Mouse (Mus musculus) retina, embryonic 14.5 days (tissue): ENCODE results near the gene Tpst2.

Experiments used
- DNase-seq: peaks from one replicate; pipeline ENCODE4 v3.0.0-alpha.2; 2015; ENCODE audit warnings: low spot score

The Tpst2 gene

DNA sequence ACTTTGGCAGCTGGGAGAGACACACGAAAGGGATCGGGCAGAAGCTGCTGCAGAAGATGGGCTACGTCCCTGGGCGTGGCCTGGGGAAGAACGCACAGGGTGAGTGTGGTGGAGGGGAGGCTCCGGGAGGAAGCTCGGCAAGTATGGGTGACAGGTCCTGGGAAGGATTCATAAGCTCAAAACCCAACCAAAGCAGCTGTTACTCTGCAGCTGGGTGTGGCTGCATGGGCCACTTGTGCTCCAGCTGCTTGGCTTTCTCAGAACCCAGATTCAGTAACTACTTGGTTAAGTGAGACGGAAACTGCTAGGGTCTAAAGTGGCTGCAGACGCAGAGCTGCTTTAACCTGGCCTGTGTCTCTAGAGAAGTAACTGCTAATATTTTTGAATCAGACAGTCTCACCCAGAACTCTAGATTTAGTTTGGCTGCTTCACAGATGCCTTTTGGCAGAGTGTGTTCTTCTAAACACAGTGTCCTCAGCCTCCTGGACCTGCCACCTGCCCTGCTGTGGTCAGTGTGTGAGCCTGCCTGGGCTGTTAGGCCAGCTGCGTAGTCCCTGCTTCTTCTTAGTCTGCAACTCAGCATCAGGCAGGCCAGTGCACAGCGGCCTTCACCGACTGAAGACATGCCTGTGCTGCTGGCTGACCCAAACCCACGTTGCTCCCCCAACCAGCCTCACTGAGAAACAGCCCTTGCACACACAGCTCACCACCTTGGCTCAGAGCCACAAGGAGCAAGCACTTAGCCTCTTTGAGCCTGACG lies 53.5 kb downstream of the Tpst2 start:
- DNase-seq = no peak

DNA sequence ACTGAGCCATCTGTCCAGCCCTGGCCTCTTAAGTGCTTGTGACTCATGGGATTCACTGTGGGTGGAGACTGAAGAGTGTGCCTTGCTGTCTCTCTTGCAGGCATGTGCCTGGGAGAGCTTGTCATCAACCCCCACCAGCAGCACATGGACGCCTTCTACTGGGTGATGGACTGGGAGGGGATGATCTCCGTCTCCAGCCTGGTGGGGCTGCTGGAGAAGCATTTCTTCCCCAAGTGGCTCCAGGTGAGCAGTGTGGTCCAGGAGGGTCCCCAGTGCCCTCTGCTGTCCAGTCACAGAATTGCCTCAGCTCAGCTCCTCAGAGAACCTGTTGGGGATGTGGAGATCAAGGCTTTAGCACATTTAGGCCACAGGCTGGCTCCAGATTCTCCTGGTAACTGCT lies 59.0 kb downstream of the Tpst2 start:
- DNase-seq = peak; percentile 73

- no peak for DNase-seq
These were observed 60.5 kb downstream of the Tpst2 start for GRCm38 (mm10) chr5:112337004-112337403.

DNA sequence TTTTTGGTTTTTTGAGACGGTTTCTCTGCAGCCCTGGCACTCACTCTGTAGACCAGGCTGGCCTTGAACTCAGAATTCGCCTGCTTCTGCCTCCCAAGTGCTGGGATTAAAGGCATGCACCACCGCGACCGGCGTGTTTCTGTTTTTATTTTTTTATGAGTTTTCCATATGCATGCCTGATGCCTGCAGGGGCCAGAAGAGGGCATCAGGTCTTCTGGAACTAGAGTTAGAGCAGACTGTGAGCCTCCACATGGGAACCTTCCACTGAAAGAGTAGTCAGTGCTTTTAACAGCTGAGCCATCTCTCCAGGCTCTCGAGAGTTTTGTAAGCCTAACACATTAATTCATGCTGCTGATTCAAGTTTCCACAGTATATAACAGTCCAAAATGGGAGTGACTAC lies 62.7 kb downstream of the Tpst2 start:
- DNase-seq = no peak

GRCm38 (mm10) chr5:112342463-112343204 lies 66.1 kb downstream of the Tpst2 start, which contains the start of the genes Srrd and Hps4:
Gene Srrd, minus strand, starts transcription at chr5:112343040.
Gene Hps4, plus strand, starts transcription at chr5:112343083.
- peak; percentile 87 for DNase-seq

- peak; percentile 52 for DNase-seq
These were observed 66.7 kb downstream of the Tpst2 start for GRCm38 (mm10) chr5:112343205-112343595.

DNA sequence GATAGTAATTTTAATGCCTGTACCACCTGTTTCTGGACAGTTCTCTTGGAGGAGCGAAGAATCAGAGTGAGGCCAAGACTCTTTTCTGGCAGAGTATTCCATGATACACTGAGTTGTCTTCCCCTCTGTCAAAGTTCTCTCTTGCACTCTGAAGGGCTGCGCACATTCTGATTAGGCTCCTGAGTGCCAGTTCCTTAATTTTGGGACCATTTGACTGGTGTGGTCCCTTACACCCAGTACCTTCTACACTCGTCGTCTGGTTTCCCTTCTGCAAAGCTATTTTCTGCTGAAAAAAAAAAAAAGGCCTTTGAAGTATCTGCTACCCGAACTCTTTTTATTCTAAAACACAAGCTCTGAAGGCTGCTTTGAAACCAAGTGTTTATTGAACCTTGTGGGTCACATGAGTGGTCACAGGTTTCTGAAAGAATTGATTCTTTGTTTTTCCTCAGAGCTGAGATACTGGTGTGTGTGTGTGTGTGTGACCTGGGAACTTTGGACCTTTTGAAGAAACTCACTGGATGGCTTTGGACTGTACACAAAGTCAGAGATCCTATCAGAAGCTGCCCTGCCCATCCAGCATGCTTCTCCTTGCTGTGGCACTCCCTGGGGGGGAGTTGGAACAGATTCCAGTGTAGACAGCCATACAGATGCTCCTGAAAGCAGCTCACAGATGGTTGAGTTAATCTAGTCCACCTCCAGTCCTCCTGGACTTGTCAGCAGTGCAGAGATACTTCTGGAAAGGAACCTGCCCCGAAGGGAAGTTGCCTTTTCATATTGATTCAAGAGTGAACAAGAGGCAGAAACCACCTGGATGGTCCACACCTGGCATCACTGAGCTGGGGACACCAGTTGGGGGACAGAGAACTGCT lies 67.8 kb downstream of the Tpst2 start:
- no peak for DNase-seq

DNA sequence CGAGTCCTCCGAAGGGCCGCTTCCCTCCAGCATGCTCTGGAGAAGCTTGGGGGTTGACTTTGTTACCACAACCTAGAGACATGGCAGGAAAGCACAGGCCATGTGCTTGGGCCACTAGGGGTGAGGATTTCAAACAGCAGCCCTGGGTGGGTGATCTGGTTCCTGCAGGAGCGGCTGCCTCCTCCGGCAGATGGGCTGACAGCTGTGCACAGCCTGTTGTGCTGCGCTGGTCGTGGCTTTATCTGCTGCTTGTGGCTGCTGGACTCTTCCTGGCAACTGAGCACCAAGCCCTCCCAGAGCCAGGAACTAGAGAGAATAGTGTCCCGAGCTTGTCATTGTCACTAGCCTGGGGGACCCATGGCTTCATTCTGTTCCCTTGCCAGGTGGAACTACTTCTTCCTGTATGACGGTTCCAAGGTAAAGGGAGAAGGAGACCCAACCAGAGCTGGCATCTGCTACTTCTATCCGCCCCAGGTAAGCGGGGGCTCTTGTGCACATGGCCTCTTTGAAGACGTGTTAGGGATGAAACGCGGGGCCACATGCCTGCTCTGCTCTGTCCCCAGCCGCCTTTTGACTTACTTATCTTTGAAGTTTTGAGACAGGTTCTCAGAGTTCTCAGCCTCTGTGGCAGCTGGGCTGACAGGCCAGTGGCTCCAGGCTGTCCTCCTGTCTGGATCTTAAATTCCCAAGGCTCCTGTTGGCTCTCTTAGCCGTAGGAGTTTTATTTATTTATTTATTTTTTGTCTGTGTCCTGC lies 69.9 kb downstream of the Tpst2 start:
- peak; percentile 17 for DNase-seq

- DNase-seq = no peak
These were observed 72.7 kb downstream of the Tpst2 start for GRCm38 (mm10) chr5:112349169-112349568.

DNA sequence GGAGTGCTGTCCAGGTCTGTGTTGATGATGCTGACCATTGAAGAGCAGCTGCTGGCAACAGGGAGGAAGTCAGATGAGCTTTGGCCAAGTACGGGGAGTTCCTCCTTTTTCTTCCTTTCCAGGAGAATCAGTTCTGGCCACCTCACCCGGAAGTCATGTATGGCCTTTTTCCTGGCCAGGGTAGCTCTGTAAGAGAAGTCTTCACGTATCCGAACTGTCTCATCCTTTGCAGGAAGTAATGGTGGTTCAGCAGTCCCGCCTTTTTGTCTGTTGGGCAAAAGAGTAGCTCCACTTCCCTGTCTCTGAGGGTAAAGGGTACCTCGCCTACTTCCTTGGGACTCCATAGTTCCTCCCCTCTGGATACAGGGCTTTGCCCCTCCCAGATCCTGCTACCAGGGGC lies 79.0 kb downstream of the Tpst2 start:
- DNase-seq = no peak

- no peak for DNase-seq
These were observed 79.4 kb downstream of the Tpst2 start, which contains the start of gene Gm6583 for GRCm38 (mm10) chr5:112355910-112356309. Gene Gm6583, minus strand, starts transcription at chr5:112356033.

DNA sequence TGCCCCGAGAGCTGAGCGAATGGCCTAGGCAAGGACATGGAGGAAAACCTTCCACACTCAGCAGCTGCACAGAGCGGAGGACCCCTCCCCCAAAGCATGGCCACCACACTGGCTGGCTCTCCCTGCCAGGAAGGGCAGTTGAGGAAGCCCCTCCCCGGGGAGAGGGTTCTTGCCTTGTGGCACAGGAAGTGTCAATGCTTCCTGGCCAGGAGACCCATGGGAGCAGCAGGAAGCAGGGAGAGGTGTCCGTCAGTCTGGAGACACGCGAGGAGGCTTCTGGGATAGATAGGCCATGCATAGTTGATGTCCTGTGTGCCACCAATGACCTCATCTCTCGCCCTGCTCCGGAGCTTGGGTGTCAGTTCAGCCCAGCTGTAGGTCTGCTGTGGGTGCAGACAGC lies 79.8 kb downstream of the Tpst2 start:
- no peak for DNase-seq

- no peak for DNase-seq
These were observed 83.0 kb downstream of the Tpst2 start for GRCm38 (mm10) chr5:112359520-112359919.

DNA sequence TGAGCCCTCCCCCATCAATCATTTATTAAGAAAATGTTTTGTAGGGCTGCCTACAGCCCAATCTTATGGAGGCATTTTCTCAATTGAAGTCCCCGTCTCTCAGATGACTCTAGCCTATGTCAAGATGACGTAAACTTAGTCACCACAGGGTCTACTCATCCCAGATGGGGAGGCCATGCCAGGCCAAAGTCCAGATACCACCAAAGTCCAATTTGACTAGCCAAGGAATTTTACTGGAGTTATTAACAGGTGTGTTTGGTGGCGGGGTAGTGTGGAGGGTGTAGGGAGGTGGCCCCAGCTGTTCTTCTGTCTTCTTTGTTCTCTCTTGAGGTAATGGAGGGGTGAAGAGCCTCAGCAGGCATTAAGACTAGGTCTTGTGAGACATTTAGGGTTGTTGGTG lies 83.6 kb downstream of the Tpst2 start:
- no peak for DNase-seq

GRCm38 (mm10) chr5:112364184-112364797 lies 87.8 kb downstream of the Tpst2 start:
- no peak for DNase-seq
